Mouse (Mus musculus) liver, embryonic 15.5 days (tissue): ENCODE results near the gene Sprtn. TPM values are rescaled to one million over a fixed set of nuclear protein-coding genes. Genes with fewer than 3 reads are reported as not detected.

Experiments
- ATAC-seq: fragments of 200-750 bp; cut with Nextera tagmentation; 2 replicates; pipeline ENCODE4 v1.8.0; 2017; ENCODE audit warnings: moderate number of reproducible peaks, mild to moderate bottlenecking, moderate library complexity; ENCODE audit not compliant: insufficient read depth
- H3K27ac ChIP-seq: fragments of 300-500 bp; sonication (generic); replicated peaks from 2 replicates; pipeline ENCODE4 v1.5.1; 2015; ENCODE audit warnings: mild to moderate bottlenecking, inconsistent platforms
- H3K27me3 ChIP-seq: fragments of 300-500 bp; sonication (generic); 2 replicates; pipeline ENCODE4 v1.6.1; 2015; ENCODE audit warnings: mild to moderate bottlenecking, inconsistent platforms
- H3K36me3 ChIP-seq: fragments of 300-500 bp; sonication (generic); replicated peaks from 2 replicates; pipeline ENCODE4 v1.6.1; 2015; ENCODE audit warnings: moderate library complexity, mild to moderate bottlenecking, inconsistent platforms
- H3K4me1 ChIP-seq: fragments of 300-500 bp; sonication (generic); replicated peaks from 2 replicates; pipeline ENCODE4 v1.6.1; 2015; ENCODE audit warnings: inconsistent platforms
- H3K4me2 ChIP-seq: fragments of 300-500 bp; sonication (generic); 2 replicates; pipeline ENCODE4 v1.6.1; 2015; ENCODE audit warnings: moderate library complexity, mild to moderate bottlenecking, inconsistent platforms
- H3K4me3 ChIP-seq: fragments of 300-500 bp; sonication (generic); replicated peaks from 2 replicates; pipeline ENCODE4 v1.5.1; 2015; ENCODE audit warnings: mild to moderate bottlenecking, inconsistent platforms
- H3K9ac ChIP-seq: fragments of 300-500 bp; sonication (generic); 2 replicates; pipeline ENCODE4 v1.6.1; 2015; ENCODE audit warnings: moderate library complexity, mild to moderate bottlenecking, inconsistent platforms
- H3K9me3 ChIP-seq: fragments of 300-500 bp; sonication (generic); replicated peaks from 2 replicates; pipeline ENCODE4 v1.6.1; 2016; ENCODE audit warnings: inconsistent platforms
- WGBS: fragments of 180-500 bp; shearing (Covaris S2); methylation state at CpG from one replicate; pipeline ENCODE4 v1.1.7; 2015; ENCODE audit warnings: mixed read lengths; ENCODE audit not compliant: insufficient replicate concordance; 5-methylcytosine and 5-hydroxymethylcytosine counted together
- polyA plus RNA-seq: library from polyadenylated mRNA; unstranded; fragments of >200 nt; fragmentation: Nextera tagmentation; extraction: Ambion mirVana; gene quantifications from 2 replicates; pipeline ENCODE4 v1.2.1, GENCODE M21; 2015

The Sprtn gene
- polyA plus RNA-seq, 1 experiment from 2014 or later: 6.1 TPM

DNA sequence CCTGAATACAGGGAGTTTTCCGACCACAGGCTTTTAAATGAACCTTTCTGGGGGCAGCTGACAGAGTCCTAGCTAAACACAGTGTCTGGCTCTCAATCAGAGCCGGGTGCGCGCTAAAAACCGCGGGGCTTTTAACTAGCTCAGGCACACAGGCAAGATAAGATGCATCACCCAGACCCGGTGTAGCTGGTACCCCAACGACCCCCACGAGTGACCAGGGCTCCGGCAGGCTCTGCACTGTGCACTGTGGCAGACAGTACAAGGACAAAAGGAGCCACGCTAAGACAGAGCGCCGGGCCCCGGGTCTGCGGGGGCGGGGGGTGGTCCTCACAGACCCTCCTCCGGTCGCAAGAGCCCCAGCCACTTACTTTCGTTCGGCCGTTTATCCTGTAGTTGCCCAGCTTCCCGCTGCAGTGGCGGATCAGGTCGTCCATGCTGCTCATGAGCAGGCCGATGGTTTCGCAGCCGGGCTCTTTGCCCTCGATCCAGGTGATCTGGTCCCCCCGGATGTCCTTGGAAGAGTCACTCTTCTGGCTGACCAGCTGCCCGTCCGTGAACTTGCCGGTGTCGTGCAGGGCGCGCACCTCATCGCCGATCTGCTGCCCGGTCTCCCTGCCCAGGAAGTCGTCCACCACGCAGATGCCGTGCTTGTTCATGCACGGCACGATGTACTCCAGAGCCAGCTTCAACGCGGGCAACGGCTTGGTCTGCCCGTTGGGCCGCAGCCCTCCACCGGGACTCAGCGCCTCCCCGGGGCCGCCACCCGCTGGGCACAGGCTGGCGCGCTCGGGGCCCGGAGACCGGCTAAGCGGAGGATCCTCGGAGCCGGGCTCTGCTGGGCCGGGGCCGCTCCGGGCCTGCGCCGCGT is 50.4 kb downstream of the Sprtn start:
- H3K9me3 ChIP-seq: no peaks in the 10 kb centered on the region
- H3K9ac ChIP-seq: peak overlapping the region; percentile 82
- peaks cover 53% of the 10 kb centered on the region for H3K4me1 ChIP-seq
- peak; percentile 5 for ATAC-seq
- peak overlapping the region; percentile 71 for H3K4me3 ChIP-seq
- peak overlapping the region; percentile 89 for H3K4me2 ChIP-seq
- H3K36me3 ChIP-seq: peaks cover 4% of the 10 kb centered on the region; the same call in 1 of the 2 replicates
- peak overlapping the region; percentile 90 for H3K27ac ChIP-seq
- H3K27me3 ChIP-seq: peaks cover 15% of the 10 kb centered on the region
- WGBS: under 1% methylated on average over 67 of the region's 67 CpGs

DNA sequence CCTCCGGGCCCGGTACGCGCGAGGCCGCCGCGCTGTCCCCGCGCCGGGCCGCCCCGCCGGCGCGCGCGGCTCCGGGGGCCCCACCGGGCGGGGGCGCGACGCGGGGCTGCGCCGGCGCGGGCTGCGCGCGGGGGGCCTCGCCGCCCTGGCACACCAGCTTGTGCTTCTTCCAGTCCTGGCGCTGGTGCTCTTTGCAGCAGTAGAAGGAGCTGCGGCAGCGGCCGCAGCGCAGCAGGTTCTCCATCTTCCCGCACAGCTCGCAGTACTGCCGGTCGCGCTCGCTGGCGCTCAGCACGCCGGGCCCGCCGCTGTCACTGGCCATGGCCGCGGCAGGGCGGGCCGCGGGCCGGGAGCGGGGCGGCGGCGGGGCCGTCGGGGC is 51.0 kb downstream of the Sprtn start:
- Histone ChIP-seq H3K27ac (peak overlapping the region; percentile 90), H3K4me2 (peak overlapping the region; percentile 89), H3K9ac (peak overlapping the region; percentile 82), H3K27me3 (peaks cover 15% of the 10 kb centered on the region), H3K4me3 (peak overlapping the region; percentile 71), H3K4me1 (peaks cover 53% of the 10 kb centered on the region), H3K9me3 (no peaks in the 10 kb centered on the region), H3K36me3 (no peaks in the 10 kb centered on the region; the same call in 1 of the 2 replicates)
- ATAC-seq: peak; percentile 23
- under 1% methylated on average over 38 of the region's 62 CpGs for WGBS

DNA sequence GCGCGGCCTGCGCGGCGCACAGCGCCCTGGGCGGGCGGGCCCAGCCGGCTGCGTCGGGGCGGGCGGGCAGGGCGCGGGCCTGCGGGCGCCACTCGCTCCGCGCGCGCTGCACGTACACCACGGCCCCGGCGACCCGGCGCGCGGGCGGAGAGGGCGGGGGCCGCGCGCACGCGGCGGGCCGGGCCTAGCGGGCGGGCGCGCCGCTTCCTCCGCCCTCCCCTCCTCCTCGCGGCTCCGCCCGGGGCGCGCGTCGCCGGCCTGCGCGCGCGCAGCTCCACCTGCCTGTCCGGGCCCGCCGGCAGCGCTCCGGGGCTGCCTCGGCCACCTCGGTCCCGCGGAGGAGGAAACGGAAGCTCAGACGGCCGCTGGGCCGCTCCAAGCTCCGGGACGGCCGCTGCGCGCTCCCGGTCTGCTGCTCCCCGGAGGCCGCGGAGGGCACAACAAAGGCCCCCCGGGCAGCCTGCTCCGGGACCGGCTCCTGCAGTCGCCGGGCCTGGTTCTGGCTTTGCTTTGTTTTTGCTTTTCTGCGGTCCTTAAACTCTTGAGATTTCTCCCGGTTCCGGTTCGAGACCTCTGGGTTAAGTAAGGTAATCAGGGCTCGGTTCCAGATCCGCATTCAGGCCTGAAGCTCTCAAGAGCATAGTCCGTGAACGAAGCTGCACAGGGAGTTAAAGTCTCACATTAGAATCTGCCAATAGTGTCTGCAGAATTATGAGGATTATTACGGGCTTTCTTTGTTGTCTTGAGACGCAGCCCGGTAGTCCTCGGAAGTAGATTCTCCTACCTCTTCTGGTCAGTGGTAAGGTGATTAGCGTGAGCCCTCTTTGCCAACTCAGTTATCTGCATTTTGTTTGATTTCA is 51.8 kb downstream of the Sprtn start, which contains the start of gene Egln1:
TSS of gene Egln1 (minus strand) at position 116 of the 860 bp plus-strand sequence.
- H3K4me3 ChIP-seq: peak within 1 kb of the TSS; percentile 71
- under 1% methylated on average over 65 of the region's 98 CpGs for WGBS
- H3K4me2 ChIP-seq: peak within 1 kb of the TSS; percentile 89
- H3K36me3 ChIP-seq: no peaks in the 10 kb centered on the region; the same call in 1 of the 2 replicates
- ATAC-seq: peak; percentile 93
- H3K27ac ChIP-seq: peak within 1 kb of the TSS; percentile 90
- peaks cover 53% of the 10 kb centered on the region for H3K4me1 ChIP-seq
- H3K9me3 ChIP-seq: no peaks in the 10 kb centered on the region
- peak within 1 kb of the TSS; percentile 84 for H3K9ac ChIP-seq
- H3K27me3 ChIP-seq: peaks cover 15% of the 10 kb centered on the region

GRCm38 (mm10) chr8:124950069-124950456 is 52.4 kb downstream of the Sprtn start:
- peaks cover 51% of the 10 kb centered on the region for H3K4me1 ChIP-seq
- H3K4me3 ChIP-seq: peak overlapping the region; percentile 71
- no peaks in the 10 kb centered on the region; the same call in 1 of the 2 replicates for H3K36me3 ChIP-seq
- peak overlapping the region; percentile 89 for H3K4me2 ChIP-seq
- no peaks in the 10 kb centered on the region for H3K9me3 ChIP-seq
- peak overlapping the region; percentile 83 for H3K27ac ChIP-seq
- H3K9ac ChIP-seq: peak overlapping the region; percentile 84
- ATAC-seq: no peak
- peaks cover 15% of the 10 kb centered on the region for H3K27me3 ChIP-seq
- WGBS: 25% methylated on average over 10 of the region's 10 CpGs

GRCm38 (mm10) chr8:124950865-124951264 is 53.2 kb downstream of the Sprtn start:
- Histone ChIP-seq H3K36me3 (no peaks in the 10 kb centered on the region; the same call in 1 of the 2 replicates), H3K4me1 (peaks cover 43% of the 10 kb centered on the region), H3K4me2 (peak overlapping the region; percentile 89; the same call in 1 of the 2 replicates), H3K4me3 (no peak overlapping the region; the same call in 1 of the 2 replicates), H3K27me3 (peaks cover 15% of the 10 kb centered on the region), H3K27ac (no peak overlapping the region), H3K9me3 (no peaks in the 10 kb centered on the region), H3K9ac (no peak overlapping the region)
- WGBS: 54% methylated on average over 2 of the region's 2 CpGs
- ATAC-seq: no peak

- H3K4me1 ChIP-seq: peaks cover 20% of the 10 kb centered on the region
- 68% methylated on average over 7 of the region's 7 CpGs for WGBS
- no peak overlapping the region for H3K4me2 ChIP-seq
- no peaks in the 10 kb centered on the region for H3K9me3 ChIP-seq
- H3K27ac ChIP-seq: no peak overlapping the region
- peaks cover 3% of the 10 kb centered on the region for H3K27me3 ChIP-seq
- H3K36me3 ChIP-seq: no peaks in the 10 kb centered on the region
- H3K9ac ChIP-seq: no peak overlapping the region
- no peak for ATAC-seq
- no peak overlapping the region for H3K4me3 ChIP-seq
Measured at GRCm38 (mm10) chr8:124953188-124953587, 55.5 kb downstream of the Sprtn start.

- no peak overlapping the region for H3K27ac ChIP-seq
- peaks cover 22% of the 10 kb centered on the region for H3K4me1 ChIP-seq
- 67% methylated on average over 8 of the region's 8 CpGs for WGBS
- no peaks in the 10 kb centered on the region for H3K27me3 ChIP-seq
- no peak overlapping the region for H3K4me2 ChIP-seq
- H3K9me3 ChIP-seq: no peaks in the 10 kb centered on the region
- H3K9ac ChIP-seq: no peak overlapping the region
- no peak overlapping the region for H3K4me3 ChIP-seq
- no peaks in the 10 kb centered on the region for H3K36me3 ChIP-seq
- no peak for ATAC-seq
Measured at GRCm38 (mm10) chr8:124954572-124955082, 56.9 kb downstream of the Sprtn start.

Other genes with a start within 250 kb of the Sprtn start
- 5.5 and 6.5 TPM in 2 replicates for gene 2310022B05Rik, start 234.5 kb upstream of the Sprtn start, polyA plus RNA-seq
- gene Ttc13, start 175.9 kb upstream of the Sprtn start, polyA plus RNA-seq: 18.3 and 18.4 TPM in 2 replicates
- 4.9 and 5.3 TPM in 2 replicates for gene Arv1, start 175.7 kb upstream of the Sprtn start, polyA plus RNA-seq
- 2.7 and 3.1 TPM in 2 replicates for gene Fam89a, start 146.1 kb upstream of the Sprtn start, polyA plus RNA-seq
- 0.01 and 0.02 TPM in 2 replicates for gene Trim67, start 104.8 kb upstream of the Sprtn start, polyA plus RNA-seq
- gene Gnpat, start 34.9 kb upstream of the Sprtn start, polyA plus RNA-seq: 35.6 and 42.2 TPM in 2 replicates
- 15.9 and 17.3 TPM in 2 replicates for gene 2810004N23Rik, start 34.8 kb upstream of the Sprtn start, polyA plus RNA-seq
- 3.7 and 3.8 TPM in 2 replicates for gene Exoc8, start 181 bp upstream of the Sprtn start, polyA plus RNA-seq
- gene Egln1, start 51.4 kb downstream of the Sprtn start, polyA plus RNA-seq: 3.5 and 4.5 TPM in 2 replicates
- gene Tsnax, start 115.1 kb downstream of the Sprtn start, polyA plus RNA-seq: 36.0 and 37.4 TPM in 2 replicates
- 0.26 and 0.30 TPM in 2 replicates for gene Disc1, start 156.3 kb downstream of the Sprtn start, polyA plus RNA-seq